Mouse (Mus musculus) small intestine, adult 2 months (tissue): ENCODE data around the gene Zfp53.
"Not testable (repeated sequence)": the region's sequence is repeated elsewhere in the genome, so short reads cannot be mapped to it uniquely, and the experiment has no call there.

Source experiments
- CTCF ChIP-seq: fragments of 200-500 bp; IDR thresholded peaks from 2 replicates; pipeline ENCODE4 v1.5.1; 2012; ENCODE audit warnings: low read depth, mild to moderate bottlenecking, control low read depth, inconsistent platforms, low read length, moderate library complexity, mixed read lengths; ENCODE audit not compliant: insufficient replicate concordance, insufficient read length; ENCODE audit errors: extremely low read depth
- POLR2A ChIP-seq: fragments of 200-500 bp; IDR thresholded peaks from 2 replicates; pipeline ENCODE4 v1.6.1; 2012; ENCODE audit warnings: low read depth, mild to moderate bottlenecking, control low read depth, inconsistent platforms, low read length, moderate library complexity

DNA sequence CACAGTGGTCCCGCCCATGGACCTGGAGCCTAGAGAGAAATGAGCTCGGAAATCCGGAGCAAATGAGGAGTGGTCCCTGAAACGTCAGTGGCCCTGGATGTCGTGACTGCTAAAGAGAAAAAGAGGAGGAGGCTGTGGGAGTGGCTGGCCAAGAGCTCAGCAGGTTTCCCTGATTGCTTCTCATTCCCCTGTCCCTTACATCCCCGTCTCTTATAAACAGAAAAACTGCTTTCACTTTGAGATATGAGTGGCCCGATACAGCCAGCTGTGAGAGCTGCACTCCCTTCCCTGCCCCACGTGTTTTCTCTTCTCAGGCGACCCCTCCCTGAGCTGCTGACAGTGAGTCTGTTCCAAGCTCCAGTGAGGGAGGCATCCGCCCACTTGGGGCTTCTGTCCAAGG lies 14.1 kb upstream of the Zfp53 start:
- not testable (repeated sequence) for TF ChIP-seq CTCF, POLR2A
